Comparison of ENCODE assay signal across 9 mouse cellular contexts in the genomic region with DNA sequence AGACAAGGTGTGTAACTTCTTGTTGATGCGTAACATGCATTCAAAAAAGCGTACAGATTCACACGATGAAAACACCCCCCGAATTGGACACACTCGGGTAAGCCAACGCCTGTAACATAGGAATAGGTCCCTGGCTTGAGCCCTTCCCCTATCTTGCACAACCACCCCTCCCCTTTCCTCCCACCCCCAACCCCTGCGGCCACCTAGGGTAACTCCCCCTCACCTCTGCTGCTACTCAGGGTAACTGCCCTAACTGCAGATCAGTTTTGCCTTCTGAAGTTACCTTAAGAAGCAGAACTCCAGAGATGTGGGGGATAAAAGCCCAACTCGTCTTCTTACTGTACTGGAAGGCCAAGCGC. TPM values are rescaled to one million over a fixed set of nuclear protein-coding genes. Genes with fewer than 3 reads are reported as not detected.
DNase-seq lines count a peak whose midpoint lies in the region; ATAC-seq lines count a peak whose summit lies in the region.
"Had no signal": no experiment of that assay in that cellular context is flagged by ENCODE, and none has a peak within 500 bp of the region (broad histone marks: within the 10 kb centered on the region; RNA-seq: fewer than 3 reads in every experiment).

No protein-coding gene starts in this region.

- intact Hi-C loops in left cerebral cortex, postnatal 10 days (cut with DNase I) = no loop called here

- H3K4me2 ChIP-seq in intestine, embryonic 14.5 days (ENCODE audit: low read length) = peak overlapping the region; percentile 30
- H3K4me2 ChIP-seq in intestine, embryonic 15.5 days (replicated peaks) = no peak overlapping the region
- H3K4me2 ChIP-seq in embryonic facial prominence, embryonic 13.5 days = peak overlapping the region; percentile 47
- H3K4me2 ChIP-seq in hindbrain, embryonic 12.5 days (replicated peaks) = peak overlapping the region; percentile 22; the same call in 1 of the 2 replicates

- H3K9me3 ChIP-seq in intestine, embryonic 14.5 days (ENCODE audit: control insufficient read depth, low read length) = no peaks in the 10 kb centered on the region
- H3K9me3 ChIP-seq in intestine, embryonic 15.5 days = no peaks in the 10 kb centered on the region
- H3K9me3 ChIP-seq in embryonic facial prominence, embryonic 13.5 days = no peaks in the 10 kb centered on the region
- H3K9me3 ChIP-seq in hindbrain, embryonic 12.5 days (replicated peaks) = no peaks in the 10 kb centered on the region

- WGBS in intestine, embryonic 14.5 days = 15% methylated on average over 9 of the region's 9 CpGs
- WGBS in intestine, embryonic 15.5 days = 18% methylated on average over 9 of the region's 9 CpGs
- 9% methylated on average over 9 of the region's 9 CpGs for WGBS in embryonic facial prominence, embryonic 13.5 days
- WGBS in hindbrain, embryonic 12.5 days = 11% methylated on average over 9 of the region's 9 CpGs

- H3K9ac ChIP-seq in intestine, embryonic 14.5 days (ENCODE audit: low read length) = no peak overlapping the region
- H3K9ac ChIP-seq in intestine, embryonic 15.5 days = no peak overlapping the region
- no peak overlapping the region for H3K9ac ChIP-seq in embryonic facial prominence, embryonic 13.5 days
- no peak overlapping the region for H3K9ac ChIP-seq in hindbrain, embryonic 12.5 days

- H3K36me3 ChIP-seq in intestine, embryonic 14.5 days (ENCODE audit: control insufficient read depth, insufficient read depth, low read length) = no peaks in the 10 kb centered on the region
- no peaks in the 10 kb centered on the region for H3K36me3 ChIP-seq in intestine, embryonic 15.5 days
- H3K36me3 ChIP-seq in embryonic facial prominence, embryonic 13.5 days = no peaks in the 10 kb centered on the region
- no peaks in the 10 kb centered on the region for H3K36me3 ChIP-seq in hindbrain, embryonic 12.5 days

- H3K27me3 ChIP-seq in intestine, embryonic 14.5 days (replicated peaks; ENCODE audit: control insufficient read depth, insufficient read depth, low read length) = no peaks in the 10 kb centered on the region
- no peaks in the 10 kb centered on the region for H3K27me3 ChIP-seq in intestine, embryonic 15.5 days (replicated peaks)
- H3K27me3 ChIP-seq in embryonic facial prominence, embryonic 13.5 days = peaks cover 33% of the 10 kb centered on the region
- H3K27me3 ChIP-seq in hindbrain, embryonic 12.5 days = peaks cover 12% of the 10 kb centered on the region; the same call in 1 of the 2 replicates

- H3K4me3 ChIP-seq in intestine, embryonic 14.5 days (ENCODE audit: low read depth, low read length) = no peak overlapping the region
- H3K4me3 ChIP-seq in intestine, embryonic 15.5 days (replicated peaks) = no peak overlapping the region
- H3K4me3 ChIP-seq in embryonic facial prominence, embryonic 13.5 days = peak overlapping the region; percentile 20
- H3K4me3 ChIP-seq in hindbrain, embryonic 12.5 days = no peak overlapping the region

- ATAC-seq in intestine, embryonic 14.5 days (replicated peaks; ENCODE audit: low FRiP score, low TSS enrichment, low read depth) = peak; percentile 20; the same call in 1 of the 2 replicates
- no peak; the same call in 1 of the 2 replicates for ATAC-seq in intestine, embryonic 15.5 days
- ATAC-seq in embryonic facial prominence, embryonic 13.5 days (ENCODE audit: insufficient number of reproducible peaks, insufficient read depth, low FRiP score, low TSS enrichment, low read depth) = no peak
- ATAC-seq in hindbrain, embryonic 12.5 days (ENCODE audit: low FRiP score) = no peak
- 0 out of 2 replicates have a peak, but pooled peaks have one; percentile 23 for ATAC-seq in megakaryocyte, adult 5-6 weeks (ENCODE audit: poor library complexity, severe bottlenecking)

- no peak overlapping the region for H3K27ac ChIP-seq in intestine, embryonic 14.5 days (ENCODE audit: low read depth)
- H3K27ac ChIP-seq in intestine, embryonic 15.5 days = no peak overlapping the region
- H3K27ac ChIP-seq in embryonic facial prominence, embryonic 13.5 days = no peak overlapping the region
- H3K27ac ChIP-seq in hindbrain, embryonic 12.5 days = no peak overlapping the region
- H3K27ac ChIP-seq: macrophage had no signal

- no peak for DNase-seq in intestine, embryonic 14.5 days (ENCODE audit: low spot score)
- no peak for DNase-seq in left cerebral cortex, postnatal 10 days (ENCODE audit: extremely low spot score in 1 of 2, low spot score in 2 of 2)
- DNase-seq in gastrocnemius, adult 18-20 months (ENCODE audit: low spot score) = no peak
- no peak for DNase-seq in embryo, embryonic 10.5 days (ENCODE audit: low spot score)

- H3K4me1 ChIP-seq in intestine, embryonic 14.5 days (replicated peaks; ENCODE audit: control insufficient read depth, insufficient read depth, low read length) = peaks cover 22% of the 10 kb centered on the region
- H3K4me1 ChIP-seq in intestine, embryonic 15.5 days (replicated peaks) = peaks cover 8% of the 10 kb centered on the region; the same call in 1 of the 2 replicates
- H3K4me1 ChIP-seq in embryonic facial prominence, embryonic 13.5 days = peaks cover 9% of the 10 kb centered on the region
- H3K4me1 ChIP-seq in hindbrain, embryonic 12.5 days = peaks cover under 1% of the 10 kb centered on the region

RNA-seq across cellular contexts. Expression of a gene that starts 39.2 kb away (rescaled TPM):
- polyA plus RNA-seq in intestine, embryonic 14.5 days (2014; fragmentation: Nextera tagmentation; extraction: Ambion mirVana) = 0.19 and 0.22 TPM in 2 replicates
- 0.86 and 0.88 TPM in 2 replicates for polyA plus RNA-seq in intestine, embryonic 15.5 days (2015; fragmentation: Nextera tagmentation; extraction: Ambion mirVana)
- 0.36 TPM in 1 of 2 replicates, not detected in the other for polyA plus RNA-seq in embryonic facial prominence, embryonic 13.5 days (2015; fragmentation: Nextera tagmentation; extraction: Ambion mirVana)
- polyA plus RNA-seq in hindbrain, embryonic 12.5 days (2016; fragmentation: Nextera tagmentation; extraction: Ambion mirVana) = not detected in 2 replicates
- total RNA-seq in megakaryocyte, adult 5-6 weeks (2015) = 0.62 TPM in 1 of 2 replicates, not detected in the other
- 0.37 TPM in 1 of 2 replicates, not detected in the other for total RNA-seq in megakaryocyte, adult 5-6 weeks (2017)
- not detected for total RNA-seq in left cerebral cortex, postnatal 10 days (2021)
- under 1 TPM; 0.18 to 0.24 TPM for total RNA-seq in gastrocnemius, adult 18-20 months (2021)
- polyA plus RNA-seq: macrophage had no signal

RNA-seq across cellular contexts. Expression of a gene that starts 39.5 kb away (rescaled TPM):
- polyA plus RNA-seq in intestine, embryonic 14.5 days (2014; fragmentation: Nextera tagmentation; extraction: Ambion mirVana) = 49.3 and 53.4 TPM in 2 replicates
- polyA plus RNA-seq in intestine, embryonic 15.5 days (2015; fragmentation: Nextera tagmentation; extraction: Ambion mirVana) = 46.6 and 52.3 TPM in 2 replicates
- 13.3 and 14.9 TPM in 2 replicates for polyA plus RNA-seq in embryonic facial prominence, embryonic 13.5 days (2015; fragmentation: Nextera tagmentation; extraction: Ambion mirVana)
- polyA plus RNA-seq in hindbrain, embryonic 12.5 days (2016; fragmentation: Nextera tagmentation; extraction: Ambion mirVana) = 5.6 and 9.1 TPM in 2 replicates
- 29.3 and 39.3 TPM in 2 replicates for total RNA-seq in megakaryocyte, adult 5-6 weeks (2015)
- total RNA-seq in megakaryocyte, adult 5-6 weeks (2017) = 23.3 and 27.1 TPM in 2 replicates
- 1 to 10 TPM; 1.2 to 1.6 TPM for total RNA-seq in left cerebral cortex, postnatal 10 days (2021)
- total RNA-seq in gastrocnemius, adult 18-20 months (2021) = 1 to 10 TPM; 3.2 to 6.8 TPM

Comparison
In these comparisons a context has a peak if more than half of its experiments do, and no peak if none do; other contexts are left out.
1. ATAC-seq: peak in intestine, embryonic 14.5 days (single experiment) and megakaryocyte, adult 5-6 weeks (single experiment); none in intestine, embryonic 15.5 days (single experiment), embryonic facial prominence, embryonic 13.5 days (single experiment) and hindbrain, embryonic 12.5 days (single experiment).